ENCODE assay signal across 9 mouse cellular contexts in the genomic region with DNA sequence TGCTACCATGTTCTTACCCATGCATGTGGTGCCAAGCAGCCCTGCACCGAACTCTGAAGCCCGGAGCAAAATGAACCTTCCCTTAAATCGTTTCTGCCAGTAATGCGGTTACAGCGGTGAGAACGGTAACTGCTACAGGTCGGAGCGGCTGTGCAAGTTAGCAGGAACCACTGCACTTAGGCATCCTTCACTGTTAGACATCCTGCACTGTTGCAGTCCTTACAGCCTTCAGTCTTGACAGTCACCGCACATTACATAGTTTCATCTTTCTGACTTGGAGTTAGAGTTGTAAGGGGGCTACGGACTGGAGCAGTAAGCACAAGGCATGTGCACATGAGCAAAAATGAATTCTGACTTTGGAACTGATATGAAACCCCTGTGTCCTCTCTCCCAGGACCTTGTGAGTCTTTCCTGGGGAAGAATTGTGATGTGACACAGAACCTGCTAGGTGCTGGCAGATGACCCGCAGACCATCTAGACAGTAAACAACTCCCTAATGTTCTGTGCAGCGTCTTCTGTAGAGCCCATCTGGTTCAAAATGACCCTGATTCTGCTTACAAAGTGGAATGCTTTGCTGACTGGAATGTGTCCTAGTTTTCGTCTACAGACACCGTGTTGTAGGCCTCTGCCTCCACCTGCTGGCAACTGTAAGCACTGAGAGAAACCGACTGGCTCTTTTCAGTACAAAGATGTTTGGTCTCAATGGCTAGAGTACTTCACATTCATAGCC.
DNase-seq lines count a peak whose midpoint lies in the region; ATAC-seq lines count a peak whose summit lies in the region.
"Had no signal": no experiment of that assay in that cellular context is flagged by ENCODE, and none has a peak within 500 bp of the region (broad histone marks: within the 10 kb centered on the region; RNA-seq: fewer than 3 reads in every experiment).

No protein-coding gene starts in this region.

- ATAC-seq in hindbrain, embryonic 11.5 days (ENCODE audit: low FRiP score) = peak; percentile 73

- H3K27ac ChIP-seq in hindbrain, embryonic 11.5 days (ENCODE audit: low read depth, low read length) = no peak overlapping the region
- H3K27ac ChIP-seq: heart, embryonic 13.5 days had no signal

- H3K4me1 ChIP-seq in hindbrain, embryonic 11.5 days (replicated peaks; ENCODE audit: control insufficient read depth, insufficient read depth, low read length) = no peaks in the 10 kb centered on the region

- H3K36me3 ChIP-seq in hindbrain, embryonic 11.5 days (ENCODE audit: control insufficient read depth, insufficient read depth, low read length) = no peaks in the 10 kb centered on the region
- H3K36me3 ChIP-seq: heart, embryonic 13.5 days had no signal

- DNase-seq in ES-CJ7 (ENCODE audit: low read depth, low spot score) = peak; percentile 61
- DNase-seq in brain, embryonic 18.5 days (ENCODE audit: low read depth, low spot score) = peak; percentile 50
- DNase-seq in fibroblast of lung, adult 2 months (ENCODE audit: low read depth) = peak; percentile 52
- DNase-seq in hindbrain, embryonic 11.5 days (ENCODE audit: low spot score) = peak; percentile 80
- DNase-seq in layer of hippocampus, adult 9-10 months (ENCODE audit: low spot score) = peak; percentile 55
- peak; percentile 78 for DNase-seq in lung, postnatal 10 days
- DNase-seq in right cerebral cortex, adult 2 months (ENCODE audit: low spot score in 2 of 2) = peak; percentile 84 to 88
- no peak for DNase-seq in spleen, postnatal 4 days (ENCODE audit: low spot score in 2 of 2)

- no peaks in the 10 kb centered on the region for H3K27me3 ChIP-seq in hindbrain, embryonic 11.5 days (ENCODE audit: control insufficient read depth, insufficient read depth, low read length)
- H3K27me3 ChIP-seq: heart, embryonic 13.5 days had no signal

- H3K9me3 ChIP-seq in hindbrain, embryonic 11.5 days (ENCODE audit: control insufficient read depth, low read length) = no peaks in the 10 kb centered on the region
- H3K9me3 ChIP-seq: heart, embryonic 13.5 days had no signal

- WGBS in hindbrain, embryonic 11.5 days = 70% methylated on average over 15 of the region's 15 CpGs

- no peak overlapping the region for H3K9ac ChIP-seq in hindbrain, embryonic 11.5 days (ENCODE audit: low read depth, low read length)
- H3K9ac ChIP-seq: heart, embryonic 13.5 days had no signal

- no peak overlapping the region for H3K4me2 ChIP-seq in hindbrain, embryonic 11.5 days (replicated peaks; ENCODE audit: low read depth, low read length)
- H3K4me2 ChIP-seq: heart, embryonic 13.5 days had no signal

- no peak overlapping the region for H3K4me3 ChIP-seq in hindbrain, embryonic 11.5 days (ENCODE audit: low read depth, low read length)
- H3K4me3 ChIP-seq: heart, embryonic 13.5 days had no signal

Comparison
In these comparisons a context has a peak if more than half of its experiments do, and no peak if none do; other contexts are left out.
1. DNase-seq: peak in ES-CJ7 (single experiment), brain, embryonic 18.5 days (single experiment), fibroblast of lung, adult 2 months (single experiment), hindbrain, embryonic 11.5 days (single experiment), layer of hippocampus, adult 9-10 months (single experiment), lung, postnatal 10 days (single experiment) and right cerebral cortex, adult 2 months (2 of 2); none in spleen, postnatal 4 days (0 of 2).